15 mouse cellular contexts compared by ENCODE assay signal in the genomic region with DNA sequence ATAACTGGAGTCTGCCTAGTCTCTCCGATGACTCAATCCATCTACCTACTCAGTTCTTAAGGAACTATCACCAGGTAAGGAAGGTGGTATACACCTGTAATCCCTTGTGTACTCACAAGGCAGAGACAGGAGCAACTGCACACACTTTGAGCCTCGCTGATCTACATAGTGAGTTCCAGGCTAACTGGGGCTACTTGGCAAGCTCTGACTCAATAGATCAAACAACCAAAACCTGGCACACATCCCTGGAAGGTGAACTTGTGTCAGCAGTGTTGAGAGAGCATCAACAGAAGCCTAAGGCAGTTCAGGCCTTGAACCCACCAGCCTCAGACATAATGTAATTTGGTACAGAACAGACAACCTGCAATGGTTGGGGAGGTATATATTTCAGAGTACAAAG.
"Had no signal": no experiment of that assay in that cellular context is flagged by ENCODE, and none has a peak within 500 bp of the region (broad histone marks: within the 10 kb centered on the region; RNA-seq: fewer than 3 reads in every experiment).

No protein-coding gene starts in this region.

- H3K36me3 ChIP-seq: neural tube, embryonic 15.5 days; stomach, embryonic 15.5 days had no signal

- H3K27ac ChIP-seq: stomach, postnatal 0 days had no signal

- DNase-seq: retina, postnatal 1 day; right cerebral cortex, adult 18-20 months; right cerebral cortex, postnatal 14 days; right cerebral cortex, postnatal 25 days; right cerebral cortex, postnatal 4 days; spleen, adult 18-20 months; thymus, adult 18-20 months; thymus, adult 2 months; thymus, postnatal 14 days; thymus, postnatal 25 days; thymus, postnatal 36 days; thymus, postnatal 4 days had no signal

- H3K9ac ChIP-seq: neural tube, embryonic 15.5 days; stomach, embryonic 15.5 days had no signal

- H3K9me3 ChIP-seq: neural tube, embryonic 15.5 days; stomach, embryonic 15.5 days had no signal

- H3K27me3 ChIP-seq: neural tube, embryonic 15.5 days; stomach, embryonic 15.5 days had no signal
